Mouse (Mus musculus): Measurements from ENCODE around the gene Cd86. TPM values are rescaled to one million over a fixed set of nuclear protein-coding genes. Genes with fewer than 3 reads are reported as not detected.

The Cd86 gene
- polyA plus RNA-seq, 1 experiment from 2014 or later, result 1.1 TPM

DNA sequence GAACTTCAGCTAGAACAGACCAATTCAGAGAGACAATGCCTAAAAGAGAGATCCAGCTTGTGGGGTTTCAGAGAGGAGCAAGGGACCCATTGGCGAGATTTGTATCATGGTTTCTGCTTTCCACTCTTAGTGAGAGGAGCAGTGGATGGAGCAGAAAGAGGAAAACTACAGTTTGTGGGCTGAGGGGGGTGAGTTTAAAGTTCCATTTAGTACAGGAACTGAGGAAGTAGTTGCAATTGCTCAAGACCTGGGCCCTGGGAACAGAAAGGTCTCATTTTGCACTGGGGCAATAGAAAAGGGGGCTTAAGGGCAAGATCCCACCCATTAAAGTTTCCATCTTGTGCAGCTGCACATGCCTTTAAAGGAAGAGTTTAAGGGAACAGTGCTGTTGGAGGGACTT lies 76.0 kb downstream of the Cd86 start:
- no peak for ATAC-seq
- H3K27ac ChIP-seq (ENCODE audit: low read length), result no peak overlapping the region
- no peak overlapping the region for H3K4me3 ChIP-seq (replicated peaks; ENCODE audit: low read length)
- H3K27me3 ChIP-seq (replicated peaks; ENCODE audit: control insufficient read depth, insufficient read depth, low read length), result no peaks in the 10 kb centered on the region
- no peaks in the 10 kb centered on the region for H3K4me1 ChIP-seq (replicated peaks; ENCODE audit: control insufficient read depth, insufficient read depth, low read length)
- H3K4me2 ChIP-seq (ENCODE audit: low read length), result no peak overlapping the region
- H3K9me3 ChIP-seq (ENCODE audit: control insufficient read depth, low read length), result no peaks in the 10 kb centered on the region
- 79% methylated on average over 1 of the region's 1 CpGs for WGBS
- H3K36me3 ChIP-seq (ENCODE audit: control insufficient read depth, insufficient read depth), result no peaks in the 10 kb centered on the region
- H3K9ac ChIP-seq (replicated peaks; ENCODE audit: low read depth, low read length), result no peak overlapping the region

DNA sequence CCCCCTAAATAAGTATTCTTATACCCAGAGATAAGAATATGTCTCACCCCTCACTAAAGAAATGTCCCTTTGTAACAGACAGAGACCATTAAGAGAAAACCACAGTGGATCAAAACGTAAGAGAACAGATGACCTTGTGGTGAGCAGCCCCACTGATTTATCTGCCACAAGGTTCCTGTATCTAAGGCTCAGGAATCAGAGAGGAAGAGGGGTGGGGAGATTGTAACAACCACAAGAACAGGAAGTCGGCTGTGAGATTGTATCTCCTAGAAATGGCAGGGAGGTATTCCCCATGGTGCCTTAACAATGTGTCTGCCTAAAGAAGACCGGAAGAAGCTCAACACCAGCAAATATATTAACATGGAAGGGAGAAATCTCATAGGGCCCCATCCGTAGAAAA lies 77.9 kb downstream of the Cd86 start:
- H3K27me3 ChIP-seq (replicated peaks; ENCODE audit: control insufficient read depth, insufficient read depth, low read length), result no peaks in the 10 kb centered on the region
- no peak for ATAC-seq
- H3K4me1 ChIP-seq (replicated peaks; ENCODE audit: control insufficient read depth, insufficient read depth, low read length), result no peaks in the 10 kb centered on the region
- H3K36me3 ChIP-seq (ENCODE audit: control insufficient read depth, insufficient read depth), result no peaks in the 10 kb centered on the region
- H3K27ac ChIP-seq (ENCODE audit: low read length), result no peak overlapping the region
- H3K4me2 ChIP-seq (ENCODE audit: low read length), result no peak overlapping the region
- no peak overlapping the region for H3K9ac ChIP-seq (replicated peaks; ENCODE audit: low read depth, low read length)
- no peak overlapping the region for H3K4me3 ChIP-seq (replicated peaks; ENCODE audit: low read length)
- WGBS, result 84% methylated on average over 4 of the region's 4 CpGs
- H3K9me3 ChIP-seq (ENCODE audit: control insufficient read depth, low read length), result no peaks in the 10 kb centered on the region

DNA sequence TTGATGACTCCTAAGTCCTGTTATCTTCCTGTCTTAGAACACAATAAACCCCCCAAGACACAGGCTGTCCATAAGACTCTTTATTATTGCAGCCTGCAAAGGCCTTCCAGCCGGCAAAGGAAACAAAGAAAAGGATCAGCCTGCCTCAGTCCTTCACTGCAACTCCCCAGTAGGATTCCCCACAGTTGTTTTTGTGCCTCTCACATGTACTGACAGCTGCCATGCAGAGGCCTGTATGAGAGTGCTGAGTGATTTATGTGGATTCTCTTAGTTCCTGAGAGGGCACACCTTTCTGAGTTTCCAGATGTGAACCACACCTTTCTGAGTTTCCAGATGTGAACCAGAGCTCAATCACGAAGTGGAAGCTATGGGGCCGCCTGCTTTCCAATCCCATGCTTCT lies 83.8 kb downstream of the Cd86 start:
- H3K9me3 ChIP-seq (ENCODE audit: control insufficient read depth, low read length), result no peaks in the 10 kb centered on the region
- H3K4me1 ChIP-seq (replicated peaks; ENCODE audit: control insufficient read depth, insufficient read depth, low read length), result no peaks in the 10 kb centered on the region
- H3K4me2 ChIP-seq (ENCODE audit: low read length), result no peak overlapping the region
- H3K9ac ChIP-seq (replicated peaks; ENCODE audit: low read depth, low read length), result no peak overlapping the region
- no peak overlapping the region for H3K27ac ChIP-seq (ENCODE audit: low read length)
- no peaks in the 10 kb centered on the region for H3K27me3 ChIP-seq (replicated peaks; ENCODE audit: control insufficient read depth, insufficient read depth, low read length)
- H3K4me3 ChIP-seq (replicated peaks; ENCODE audit: low read length), result no peak overlapping the region
- no peaks in the 10 kb centered on the region for H3K36me3 ChIP-seq (ENCODE audit: control insufficient read depth, insufficient read depth)
- 42% methylated on average over 3 of the region's 3 CpGs for WGBS
- ATAC-seq, result no peak

DNA sequence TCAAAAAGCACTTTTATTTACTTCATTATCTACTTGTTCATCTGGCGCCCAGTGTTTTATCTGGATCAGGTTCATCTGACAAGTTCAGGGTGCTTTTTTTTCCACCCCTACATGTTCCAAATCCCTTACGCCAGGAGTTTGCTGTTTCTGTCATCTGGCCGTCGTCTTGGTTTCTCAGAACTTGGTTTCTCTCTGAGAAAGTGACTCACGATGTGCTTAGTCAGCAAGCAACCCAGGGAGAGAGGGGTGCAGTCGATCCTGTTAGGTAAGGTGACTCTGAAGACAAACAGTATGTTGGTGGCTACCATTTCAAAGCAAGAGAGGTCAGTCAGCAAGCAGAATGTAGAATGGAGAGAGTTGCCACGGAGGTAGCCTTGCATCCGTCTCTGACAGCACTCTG lies 93.9 kb downstream of the Cd86 start:
- Histone ChIP-seq H3K9ac (replicated peaks; ENCODE audit: low read depth, low read length) (no peak overlapping the region), H3K36me3 (ENCODE audit: control insufficient read depth, insufficient read depth) (no peaks in the 10 kb centered on the region), H3K4me1 (replicated peaks; ENCODE audit: control insufficient read depth, insufficient read depth, low read length) (no peaks in the 10 kb centered on the region), H3K4me3 (replicated peaks; ENCODE audit: low read length) (no peak overlapping the region), H3K4me2 (ENCODE audit: low read length) (no peak overlapping the region), H3K27ac (ENCODE audit: low read length) (no peak overlapping the region), H3K27me3 (replicated peaks; ENCODE audit: control insufficient read depth, insufficient read depth, low read length) (no peaks in the 10 kb centered on the region), H3K9me3 (ENCODE audit: control insufficient read depth, low read length) (no peaks in the 10 kb centered on the region)
- ATAC-seq, result no peak
- 80% methylated on average over 8 of the region's 8 CpGs for WGBS

DNA sequence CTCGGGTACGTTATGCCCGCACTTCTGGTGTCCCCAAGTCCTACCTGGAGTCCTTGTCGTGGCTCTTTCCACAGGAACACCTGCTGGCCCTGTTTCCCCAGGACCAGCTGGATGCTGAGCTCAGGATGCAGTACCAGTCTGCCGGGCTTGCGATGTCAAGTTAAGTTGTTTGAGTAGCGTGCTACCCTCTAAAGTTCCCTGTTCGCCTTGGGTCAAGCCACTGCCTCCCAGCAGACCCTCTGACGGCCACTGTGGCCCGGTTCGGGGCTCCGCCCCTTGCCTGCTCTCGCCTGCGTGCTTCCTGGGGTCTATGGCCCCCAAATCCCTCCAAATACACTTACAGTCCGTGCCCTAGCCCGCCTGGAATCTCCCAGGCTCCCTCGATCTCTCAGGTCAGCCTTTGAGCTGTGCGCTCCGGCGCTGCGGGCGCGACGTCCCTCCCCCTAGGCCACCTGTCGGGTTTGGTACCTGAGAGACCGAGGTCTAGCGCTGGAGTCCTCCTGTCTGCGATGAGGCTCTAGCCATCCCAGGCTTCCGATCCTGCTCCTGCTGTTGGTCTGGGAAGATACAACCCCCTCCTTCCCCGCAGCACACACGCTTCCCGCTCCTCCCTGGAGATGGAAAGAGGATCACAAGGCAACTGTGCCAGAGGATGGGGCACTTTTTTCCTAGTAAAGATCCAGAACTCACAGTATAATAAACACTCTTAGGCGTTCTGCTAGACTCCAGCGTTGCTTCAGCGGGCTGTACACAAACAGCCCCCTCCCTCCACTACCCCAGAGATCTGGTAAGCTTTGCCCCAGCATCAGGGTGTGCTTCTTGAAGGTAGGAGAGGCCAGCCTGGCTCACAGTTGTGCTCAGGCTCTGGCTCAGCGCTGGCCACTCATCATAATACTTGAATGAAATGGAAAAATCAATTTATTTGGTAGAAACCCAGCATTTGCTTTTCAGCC lies 104.2 kb downstream of the Cd86 start, which contains the start of gene Casr:
Casr (minus strand) TSS at position 756 of the 953 bp plus-strand sequence.
- WGBS, result 3% methylated on average over 36 of the region's 36 CpGs
- Histone ChIP-seq H3K4me1 (replicated peaks; ENCODE audit: control insufficient read depth, insufficient read depth, low read length) (peaks cover 8% of the 10 kb centered on the region), H3K9me3 (ENCODE audit: control insufficient read depth, low read length) (no peaks in the 10 kb centered on the region), H3K9ac (replicated peaks; ENCODE audit: low read depth, low read length) (0 out of 2 replicates have a peak within 1 kb of the TSS, but pooled peaks have one; percentile 27), H3K36me3 (ENCODE audit: control insufficient read depth, insufficient read depth) (no peaks in the 10 kb centered on the region), H3K27me3 (replicated peaks; ENCODE audit: control insufficient read depth, insufficient read depth, low read length) (no peaks in the 10 kb centered on the region; the same call in 1 of the 2 replicates), H3K4me3 (replicated peaks; ENCODE audit: low read length) (peak within 1 kb of the TSS; percentile 44), H3K4me2 (ENCODE audit: low read length) (peak within 1 kb of the TSS; percentile 80), H3K27ac (ENCODE audit: low read length) (no peak within 1 kb of the TSS)
- peak; percentile 45 for ATAC-seq

DNA sequence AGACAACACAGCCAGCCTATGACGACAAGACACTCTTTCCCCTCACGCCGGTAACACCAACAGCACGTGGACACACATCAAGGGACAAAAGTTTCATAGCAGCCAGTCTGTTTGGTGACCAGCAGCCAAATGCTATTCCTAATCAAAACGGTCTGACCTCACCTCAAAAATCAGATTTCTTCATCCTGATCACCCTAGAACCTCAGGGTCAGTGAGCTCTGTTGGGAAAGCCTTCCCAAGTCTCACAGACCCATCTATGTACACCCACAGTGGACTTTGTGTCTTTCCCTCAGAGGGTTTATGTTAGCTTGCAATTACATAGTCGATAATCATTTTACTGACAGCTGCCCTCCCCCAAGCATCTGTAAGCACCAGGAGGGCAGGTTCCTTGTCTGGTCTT lies 106.3 kb downstream of the Cd86 start:
- no peaks in the 10 kb centered on the region; the same call in 1 of the 2 replicates for H3K27me3 ChIP-seq (replicated peaks; ENCODE audit: control insufficient read depth, insufficient read depth, low read length)
- no peak for ATAC-seq
- H3K27ac ChIP-seq (ENCODE audit: low read length), result no peak overlapping the region
- no peak overlapping the region for H3K4me3 ChIP-seq (replicated peaks; ENCODE audit: low read length)
- H3K4me1 ChIP-seq (replicated peaks; ENCODE audit: control insufficient read depth, insufficient read depth, low read length), result peaks cover 8% of the 10 kb centered on the region
- no peaks in the 10 kb centered on the region for H3K36me3 ChIP-seq (ENCODE audit: control insufficient read depth, insufficient read depth)
- no peaks in the 10 kb centered on the region for H3K9me3 ChIP-seq (ENCODE audit: control insufficient read depth, low read length)
- no peak overlapping the region for H3K4me2 ChIP-seq (ENCODE audit: low read length)
- H3K9ac ChIP-seq (replicated peaks; ENCODE audit: low read depth, low read length), result no peak overlapping the region
- WGBS, result 93% methylated on average over 6 of the region's 6 CpGs

DNA sequence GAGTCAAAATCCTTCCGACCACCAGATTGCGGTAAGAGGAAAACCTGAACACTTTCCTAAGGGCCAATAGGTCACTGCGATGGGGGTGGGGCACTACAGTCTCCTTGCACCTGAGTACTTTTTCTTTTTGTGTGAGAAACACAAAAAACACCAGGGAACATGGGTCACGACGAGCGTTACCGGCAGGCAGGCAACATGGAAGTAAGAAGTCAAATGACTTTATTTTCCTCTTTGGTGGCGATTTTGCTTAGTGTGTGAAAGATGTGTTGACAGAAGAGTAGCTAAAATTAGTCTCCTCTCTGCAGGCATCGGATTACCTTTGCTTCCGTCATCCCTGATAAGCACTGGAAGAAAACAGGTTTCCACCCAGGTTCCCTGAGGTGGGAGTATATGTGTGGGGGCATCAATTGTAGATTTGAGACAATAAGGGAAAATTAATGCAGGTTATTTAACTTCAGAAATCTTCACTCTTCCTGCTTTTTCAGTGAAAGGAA lies 110.2 kb downstream of the Cd86 start:
- Histone ChIP-seq H3K4me3 (replicated peaks; ENCODE audit: low read length) (no peak overlapping the region), H3K9me3 (ENCODE audit: control insufficient read depth, low read length) (no peaks in the 10 kb centered on the region), H3K36me3 (ENCODE audit: control insufficient read depth, insufficient read depth) (no peaks in the 10 kb centered on the region), H3K27me3 (replicated peaks; ENCODE audit: control insufficient read depth, insufficient read depth, low read length) (no peaks in the 10 kb centered on the region), H3K9ac (replicated peaks; ENCODE audit: low read depth, low read length) (no peak overlapping the region), H3K4me2 (ENCODE audit: low read length) (no peak overlapping the region), H3K4me1 (replicated peaks; ENCODE audit: control insufficient read depth, insufficient read depth, low read length) (no peaks in the 10 kb centered on the region), H3K27ac (ENCODE audit: low read length) (no peak overlapping the region)
- 83% methylated on average over 10 of the region's 10 CpGs for WGBS
- no peak for ATAC-seq

Other genes starting within 250 kb of the Cd86 start
- 0.72 TPM in 1 of 2 replicates, not detected in the other for gene Stfa3, start 210.7 kb downstream of the Cd86 start, polyA plus RNA-seq (2015; fragmentation: Nextera tagmentation; extraction: Ambion mirVana)
- 0.16 and 0.51 TPM in 2 replicates for gene Casr, start 103.9 kb downstream of the Cd86 start, polyA plus RNA-seq (2015; fragmentation: Nextera tagmentation; extraction: Ambion mirVana)
- 0.17 and 0.19 TPM in 2 replicates for gene Ildr1, start 27.9 kb upstream of the Cd86 start, polyA plus RNA-seq (2015; fragmentation: Nextera tagmentation; extraction: Ambion mirVana)
- 12.7 and 13.6 TPM in 2 replicates for gene Slc15a2, start 118.9 kb upstream of the Cd86 start, polyA plus RNA-seq (2015; fragmentation: Nextera tagmentation; extraction: Ambion mirVana)
- 58.8 and 59.3 TPM in 2 replicates for gene Iqcb1, start 162.3 kb upstream of the Cd86 start, polyA plus RNA-seq (2015; fragmentation: Nextera tagmentation; extraction: Ambion mirVana)
- gene Eaf2, start 208.9 kb upstream of the Cd86 start, polyA plus RNA-seq (2015; fragmentation: Nextera tagmentation; extraction: Ambion mirVana), result 0.52 and 1.2 TPM in 2 replicates
- 84.2 and 93.0 TPM in 2 replicates for gene Golgb1, start 209.1 kb upstream of the Cd86 start, polyA plus RNA-seq (2015; fragmentation: Nextera tagmentation; extraction: Ambion mirVana)